Mouse (Mus musculus): ENCODE data around the gene Tmem268. TPM values are rescaled to one million over a fixed set of nuclear protein-coding genes. Genes with fewer than 3 reads are reported as not detected.
A peak's percentile ranks its signal among the peaks of the same experiment; 100 is the strongest.

The Tmem268 gene
- polyA plus RNA-seq, 1 experiment from 2014 or later, result 4.7 TPM

GRCm38 (mm10) chr4:63557124-63558059 is 1.2 kb upstream of the Tmem268 start:
- H3K9me3 ChIP-seq, result no peaks in the 10 kb centered on the region
- H3K4me3 ChIP-seq, result peak overlapping the region; percentile 65; the same call in 1 of the 2 replicates
- H3K36me3 ChIP-seq (replicated peaks), result peaks cover 3% of the 10 kb centered on the region
- H3K4me2 ChIP-seq, result peak overlapping the region; percentile 82
- WGBS, result 28% methylated on average over 16 of the region's 16 CpGs
- H3K27me3 ChIP-seq (replicated peaks), result no peaks in the 10 kb centered on the region
- no peak overlapping the region for H3K27ac ChIP-seq
- 0 out of 2 replicates have a peak, but pooled peaks have one; percentile 7 for ATAC-seq (replicated peaks)
- H3K4me1 ChIP-seq, result peaks cover 17% of the 10 kb centered on the region
- H3K9ac ChIP-seq, result no peak overlapping the region

GRCm38 (mm10) chr4:63559127-63559697 is 631 bp downstream of the Tmem268 start:
- peak overlapping the region; percentile 65 for H3K4me3 ChIP-seq
- H3K4me2 ChIP-seq, result peak overlapping the region; percentile 82
- peak; percentile 28 for ATAC-seq (replicated peaks)
- no peak overlapping the region for H3K27ac ChIP-seq
- H3K4me1 ChIP-seq, result peaks cover 17% of the 10 kb centered on the region
- 32% methylated on average over 9 of the region's 9 CpGs for WGBS
- peak overlapping the region; percentile 63; the same call in 1 of the 2 replicates for H3K9ac ChIP-seq
- H3K36me3 ChIP-seq (replicated peaks), result no peaks in the 10 kb centered on the region
- no peaks in the 10 kb centered on the region for H3K9me3 ChIP-seq
- H3K27me3 ChIP-seq (replicated peaks), result no peaks in the 10 kb centered on the region

GRCm38 (mm10) chr4:63560079-63560478 is 1.5 kb downstream of the Tmem268 start:
- Histone ChIP-seq H3K4me2 (no peak overlapping the region), H3K27ac (no peak overlapping the region), H3K4me3 (no peak overlapping the region), H3K4me1 (peaks cover 17% of the 10 kb centered on the region), H3K9me3 (no peaks in the 10 kb centered on the region), H3K27me3 (replicated peaks) (no peaks in the 10 kb centered on the region), H3K9ac (no peak overlapping the region), H3K36me3 (replicated peaks) (no peaks in the 10 kb centered on the region)
- no peak for ATAC-seq (replicated peaks)
- 52% methylated on average over 8 of the region's 8 CpGs for WGBS

GRCm38 (mm10) chr4:63561861-63562675 is 3.5 kb downstream of the Tmem268 start:
- Histone ChIP-seq H3K9ac (no peak overlapping the region), H3K9me3 (no peaks in the 10 kb centered on the region), H3K27ac (no peak overlapping the region), H3K36me3 (replicated peaks) (no peaks in the 10 kb centered on the region), H3K27me3 (replicated peaks) (no peaks in the 10 kb centered on the region), H3K4me1 (peaks cover 17% of the 10 kb centered on the region), H3K4me2 (no peak overlapping the region), H3K4me3 (no peak overlapping the region)
- no peak for ATAC-seq (replicated peaks)
- WGBS, result 80% methylated on average over 7 of the region's 7 CpGs

- Histone ChIP-seq H3K9me3 (no peaks in the 10 kb centered on the region), H3K36me3 (replicated peaks) (no peaks in the 10 kb centered on the region), H3K9ac (no peak overlapping the region), H3K4me1 (peaks cover 13% of the 10 kb centered on the region), H3K4me2 (no peak overlapping the region), H3K27ac (no peak overlapping the region), H3K27me3 (replicated peaks) (no peaks in the 10 kb centered on the region), H3K4me3 (no peak overlapping the region)
- WGBS, result 88% methylated on average over 4 of the region's 4 CpGs
- ATAC-seq (replicated peaks), result no peak
These were observed 4.2 kb downstream of the Tmem268 start for GRCm38 (mm10) chr4:63562742-63563141.

- Histone ChIP-seq H3K27ac (no peak overlapping the region), H3K9ac (no peak overlapping the region), H3K9me3 (no peaks in the 10 kb centered on the region), H3K4me3 (no peak overlapping the region), H3K27me3 (replicated peaks) (no peaks in the 10 kb centered on the region), H3K4me2 (no peak overlapping the region), H3K36me3 (replicated peaks) (no peaks in the 10 kb centered on the region), H3K4me1 (peaks cover 12% of the 10 kb centered on the region; the same call in 1 of the 2 replicates)
- ATAC-seq (replicated peaks), result no peak
- WGBS, result 89% methylated on average over 10 of the region's 10 CpGs
These were observed 9.3 kb downstream of the Tmem268 start for GRCm38 (mm10) chr4:63567712-63568390.

GRCm38 (mm10) chr4:63569322-63569721 is 10.7 kb downstream of the Tmem268 start:
- Histone ChIP-seq H3K27me3 (replicated peaks) (no peaks in the 10 kb centered on the region), H3K36me3 (replicated peaks) (no peaks in the 10 kb centered on the region), H3K9me3 (no peaks in the 10 kb centered on the region), H3K4me3 (no peak overlapping the region), H3K4me2 (no peak overlapping the region), H3K27ac (no peak overlapping the region), H3K9ac (no peak overlapping the region), H3K4me1 (peaks cover 12% of the 10 kb centered on the region; the same call in 1 of the 2 replicates)
- no peak for ATAC-seq (replicated peaks)
- WGBS, result 84% methylated on average over 8 of the region's 8 CpGs

GRCm38 (mm10) chr4:63570208-63570781 is 11.7 kb downstream of the Tmem268 start:
- Histone ChIP-seq H3K36me3 (replicated peaks) (no peaks in the 10 kb centered on the region), H3K27me3 (replicated peaks) (no peaks in the 10 kb centered on the region), H3K9me3 (no peaks in the 10 kb centered on the region), H3K27ac (peak overlapping the region; percentile 28; the same call in 1 of the 2 replicates), H3K4me1 (peaks cover 12% of the 10 kb centered on the region; the same call in 1 of the 2 replicates), H3K4me3 (no peak overlapping the region), H3K9ac (no peak overlapping the region), H3K4me2 (no peak overlapping the region)
- peak; percentile 32; the same call in 1 of the 2 replicates for ATAC-seq (replicated peaks)
- WGBS, result 22% methylated on average over 7 of the region's 7 CpGs

GRCm38 (mm10) chr4:63572621-63573020 is 14.0 kb downstream of the Tmem268 start:
- H3K27ac ChIP-seq, result no peak overlapping the region
- H3K27me3 ChIP-seq (replicated peaks), result no peaks in the 10 kb centered on the region
- H3K9me3 ChIP-seq, result no peaks in the 10 kb centered on the region
- no peaks in the 10 kb centered on the region for H3K36me3 ChIP-seq (replicated peaks)
- WGBS, result 95% methylated on average over 5 of the region's 5 CpGs
- ATAC-seq (replicated peaks), result no peak
- H3K9ac ChIP-seq, result no peak overlapping the region
- H3K4me3 ChIP-seq, result no peak overlapping the region
- no peak overlapping the region for H3K4me2 ChIP-seq
- peaks cover 12% of the 10 kb centered on the region; the same call in 1 of the 2 replicates for H3K4me1 ChIP-seq

GRCm38 (mm10) chr4:63579649-63580048 is 21.1 kb downstream of the Tmem268 start:
- Histone ChIP-seq H3K36me3 (replicated peaks) (no peaks in the 10 kb centered on the region), H3K27ac (0 out of 2 replicates have a peak overlapping the region, but pooled peaks have one; percentile 45), H3K9ac (no peak overlapping the region), H3K4me3 (no peak overlapping the region), H3K9me3 (no peaks in the 10 kb centered on the region), H3K4me2 (no peak overlapping the region), H3K4me1 (peaks cover 9% of the 10 kb centered on the region), H3K27me3 (replicated peaks) (no peaks in the 10 kb centered on the region)
- 71% methylated on average over 14 of the region's 14 CpGs for WGBS
- peak; percentile 44 for ATAC-seq (replicated peaks)

- Histone ChIP-seq H3K9ac (no peak overlapping the region), H3K9me3 (no peaks in the 10 kb centered on the region), H3K27ac (0 out of 2 replicates have a peak overlapping the region, but pooled peaks have one; percentile 45), H3K4me3 (no peak overlapping the region), H3K27me3 (replicated peaks) (no peaks in the 10 kb centered on the region), H3K36me3 (replicated peaks) (no peaks in the 10 kb centered on the region), H3K4me2 (no peak overlapping the region), H3K4me1 (peaks cover 9% of the 10 kb centered on the region)
- ATAC-seq (replicated peaks), result peak; percentile 92
- WGBS, result 11% methylated on average over 6 of the region's 6 CpGs
These were observed 21.5 kb downstream of the Tmem268 start for GRCm38 (mm10) chr4:63580078-63580477.

All from midbrain, embryonic 15.5 days (tissue).